Mouse (Mus musculus): ENCODE measurements around the gene Apbb2. TPM values are rescaled to one million over a fixed set of nuclear protein-coding genes. Genes with fewer than 3 reads are reported as not detected.

The Apbb2 gene
- polyA plus RNA-seq, 1 experiment = 22.6 TPM

- no peak for TF ChIP-seq FOSL1 (IDR thresholded peaks at IDR 0.05; ENCODE audit: insufficient read depth, low read length, poor library complexity, severe bottlenecking)
- TF ChIP-seq MAX (IDR thresholded peaks at IDR 0.05) = no peak
- no peak for TF ChIP-seq CTCF (IDR thresholded peaks at IDR 0.05; ENCODE audit: control insufficient read depth, insufficient read depth, insufficient read length)
- no peak for TF ChIP-seq CEBPB (IDR thresholded peaks at IDR 0.05; ENCODE audit: low read depth)
- TF ChIP-seq USF1 (IDR thresholded peaks at IDR 0.05; ENCODE audit: low read depth) = no peak
- no peak for TF ChIP-seq MYOD1 (IDR thresholded peaks at IDR 0.05; ENCODE audit: control insufficient read depth, insufficient read length, low read depth)
- TF ChIP-seq MYOG (IDR thresholded peaks at IDR 0.05; ENCODE audit: control insufficient read depth, extremely low read depth, insufficient read length) = no peak
- H3K79me2 ChIP-seq (ENCODE audit: control insufficient read depth, insufficient read depth) = peaks cover 97% of the 10 kb centered on the region
- H3K4me3 ChIP-seq (ENCODE audit: insufficient read depth, poor library complexity, severe bottlenecking) = no peak overlapping the region
- H3ac ChIP-seq (ENCODE audit: control insufficient read depth, insufficient read length, low read depth) = no peak overlapping the region
- H3K27me3 ChIP-seq (ENCODE audit: control insufficient read depth, insufficient read depth, insufficient read length) = no peaks in the 10 kb centered on the region
- peaks cover 54% of the 10 kb centered on the region for H3K79me3 ChIP-seq (ENCODE audit: low read depth)
- H3K36me3 ChIP-seq (ENCODE audit: control insufficient read depth, insufficient read depth) = peaks cover 22% of the 10 kb centered on the region
Measured at GRCm38 (mm10) chr5:66510716-66511115, 107.9 kb downstream of the Apbb2 start.

GRCm38 (mm10) chr5:66509151-66509550, 109.4 kb downstream of the Apbb2 start:
- TF ChIP-seq CTCF (IDR thresholded peaks at IDR 0.05; ENCODE audit: control insufficient read depth, insufficient read depth, insufficient read length) = no peak
- no peak for TF ChIP-seq USF1 (IDR thresholded peaks at IDR 0.05; ENCODE audit: low read depth)
- no peak for TF ChIP-seq CEBPB (IDR thresholded peaks at IDR 0.05; ENCODE audit: low read depth)
- TF ChIP-seq MAX (IDR thresholded peaks at IDR 0.05) = no peak
- no peak for TF ChIP-seq FOSL1 (IDR thresholded peaks at IDR 0.05; ENCODE audit: insufficient read depth, low read length, poor library complexity, severe bottlenecking)
- TF ChIP-seq MYOG (IDR thresholded peaks at IDR 0.05; ENCODE audit: control insufficient read depth, extremely low read depth, insufficient read length) = no peak
- no peak for TF ChIP-seq MYOD1 (IDR thresholded peaks at IDR 0.05; ENCODE audit: control insufficient read depth, insufficient read length, low read depth)
- H3K4me3 ChIP-seq (ENCODE audit: insufficient read depth, poor library complexity, severe bottlenecking) = no peak overlapping the region
- peaks cover 51% of the 10 kb centered on the region for H3K79me3 ChIP-seq (ENCODE audit: low read depth)
- H3K79me2 ChIP-seq (ENCODE audit: control insufficient read depth, insufficient read depth) = peaks cover 97% of the 10 kb centered on the region
- H3K36me3 ChIP-seq (ENCODE audit: control insufficient read depth, insufficient read depth) = peaks cover 18% of the 10 kb centered on the region
- no peaks in the 10 kb centered on the region for H3K27me3 ChIP-seq (ENCODE audit: control insufficient read depth, insufficient read depth, insufficient read length)
- H3ac ChIP-seq (ENCODE audit: control insufficient read depth, insufficient read length, low read depth) = no peak overlapping the region

- no peak overlapping the region for H3K4me3 ChIP-seq (ENCODE audit: insufficient read depth, poor library complexity, severe bottlenecking)
- peaks cover 6% of the 10 kb centered on the region for H3K36me3 ChIP-seq (ENCODE audit: control insufficient read depth, insufficient read depth)
- H3K79me3 ChIP-seq (ENCODE audit: low read depth) = peaks cover 46% of the 10 kb centered on the region
- TF ChIP-seq FOSL1 (IDR thresholded peaks at IDR 0.05; ENCODE audit: insufficient read depth, low read length, poor library complexity, severe bottlenecking) (no peak), MYOD1 (IDR thresholded peaks at IDR 0.05; ENCODE audit: control insufficient read depth, insufficient read length, low read depth) (no peak), CTCF (IDR thresholded peaks at IDR 0.05; ENCODE audit: control insufficient read depth, insufficient read depth, insufficient read length) (no peak), CEBPB (IDR thresholded peaks at IDR 0.05; ENCODE audit: low read depth) (no peak), MAX (IDR thresholded peaks at IDR 0.05) (no peak), USF1 (IDR thresholded peaks at IDR 0.05; ENCODE audit: low read depth) (no peak), MYOG (IDR thresholded peaks at IDR 0.05; ENCODE audit: control insufficient read depth, extremely low read depth, insufficient read length) (no peak)
- H3ac ChIP-seq (ENCODE audit: control insufficient read depth, insufficient read length, low read depth) = no peak overlapping the region
- H3K79me2 ChIP-seq (ENCODE audit: control insufficient read depth, insufficient read depth) = peaks cover 95% of the 10 kb centered on the region
- no peaks in the 10 kb centered on the region for H3K27me3 ChIP-seq (ENCODE audit: control insufficient read depth, insufficient read depth, insufficient read length)
Measured at GRCm38 (mm10) chr5:66505578-66505977, 113.0 kb downstream of the Apbb2 start.

- Histone ChIP-seq H3K4me3 (ENCODE audit: insufficient read depth, poor library complexity, severe bottlenecking) (no peak overlapping the region), H3K79me2 (ENCODE audit: control insufficient read depth, insufficient read depth) (peaks cover 90% of the 10 kb centered on the region), H3K79me3 (ENCODE audit: low read depth) (peaks cover 45% of the 10 kb centered on the region), H3K36me3 (ENCODE audit: control insufficient read depth, insufficient read depth) (peaks cover 3% of the 10 kb centered on the region), H3ac (ENCODE audit: control insufficient read depth, insufficient read length, low read depth) (no peak overlapping the region), H3K27me3 (ENCODE audit: control insufficient read depth, insufficient read depth, insufficient read length) (no peaks in the 10 kb centered on the region)
- TF ChIP-seq CEBPB (IDR thresholded peaks at IDR 0.05; ENCODE audit: low read depth) (no peak), FOSL1 (IDR thresholded peaks at IDR 0.05; ENCODE audit: insufficient read depth, low read length, poor library complexity, severe bottlenecking) (no peak), MYOG (IDR thresholded peaks at IDR 0.05; ENCODE audit: control insufficient read depth, extremely low read depth, insufficient read length) (no peak)
Measured at GRCm38 (mm10) chr5:66505071-66505470, 113.5 kb downstream of the Apbb2 start.

GRCm38 (mm10) chr5:66504434-66504747, 114.2 kb downstream of the Apbb2 start:
- Histone ChIP-seq H3K4me3 (ENCODE audit: insufficient read depth, poor library complexity, severe bottlenecking) (no peak overlapping the region), H3K36me3 (ENCODE audit: control insufficient read depth, insufficient read depth) (no peaks in the 10 kb centered on the region), H3K79me3 (ENCODE audit: low read depth) (peaks cover 44% of the 10 kb centered on the region), H3ac (ENCODE audit: control insufficient read depth, insufficient read length, low read depth) (no peak overlapping the region), H3K27me3 (ENCODE audit: control insufficient read depth, insufficient read depth, insufficient read length) (no peaks in the 10 kb centered on the region), H3K79me2 (ENCODE audit: control insufficient read depth, insufficient read depth) (peaks cover 83% of the 10 kb centered on the region)
- TF ChIP-seq USF1 (IDR thresholded peaks at IDR 0.05; ENCODE audit: low read depth) = no peak
- TF ChIP-seq MYOD1 (IDR thresholded peaks at IDR 0.05; ENCODE audit: control insufficient read depth, insufficient read length, low read depth) = no peak
- TF ChIP-seq FOSL1 (IDR thresholded peaks at IDR 0.05; ENCODE audit: insufficient read depth, low read length, poor library complexity, severe bottlenecking) = no peak
- no peak for TF ChIP-seq MAX (IDR thresholded peaks at IDR 0.05)

- no peak overlapping the region for H3ac ChIP-seq (ENCODE audit: control insufficient read depth, insufficient read length, low read depth)
- peaks cover 77% of the 10 kb centered on the region for H3K79me2 ChIP-seq (ENCODE audit: control insufficient read depth, insufficient read depth)
- H3K79me3 ChIP-seq (ENCODE audit: low read depth) = peaks cover 41% of the 10 kb centered on the region
- no peak overlapping the region for H3K4me3 ChIP-seq (ENCODE audit: insufficient read depth, poor library complexity, severe bottlenecking)
- no peak for TF ChIP-seq MAX (IDR thresholded peaks at IDR 0.05)
- no peak for TF ChIP-seq CTCF (IDR thresholded peaks at IDR 0.05; ENCODE audit: control insufficient read depth, insufficient read depth, insufficient read length)
- no peak for TF ChIP-seq CEBPB (IDR thresholded peaks at IDR 0.05; ENCODE audit: low read depth)
- TF ChIP-seq MYOG (IDR thresholded peaks at IDR 0.05; ENCODE audit: control insufficient read depth, extremely low read depth, insufficient read length) = no peak
- TF ChIP-seq FOSL1 (IDR thresholded peaks at IDR 0.05; ENCODE audit: insufficient read depth, low read length, poor library complexity, severe bottlenecking) = no peak
- no peak for TF ChIP-seq MYOD1 (IDR thresholded peaks at IDR 0.05; ENCODE audit: control insufficient read depth, insufficient read length, low read depth)
- TF ChIP-seq USF1 (IDR thresholded peaks at IDR 0.05; ENCODE audit: low read depth) = no peak
- H3K36me3 ChIP-seq (ENCODE audit: control insufficient read depth, insufficient read depth) = no peaks in the 10 kb centered on the region
- H3K27me3 ChIP-seq (ENCODE audit: control insufficient read depth, insufficient read depth, insufficient read length) = no peaks in the 10 kb centered on the region
Measured at GRCm38 (mm10) chr5:66503557-66504433, 114.8 kb downstream of the Apbb2 start.
